Mouse (Mus musculus) forebrain, embryonic 12.5 days (tissue): ENCODE results near the gene Arhgap30. TPM values are rescaled to one million over a fixed set of nuclear protein-coding genes. Genes with fewer than 3 reads are reported as not detected.

Source experiments
- ATAC-seq: fragments of 200-750 bp; cut with Nextera tagmentation; 2 replicates; pipeline ENCODE4 v1.8.0; 2017; ENCODE audit warnings: moderate TSS enrichment; ENCODE audit not compliant: low FRiP score
- H3K27ac ChIP-seq: fragments of 300-500 bp; sonication (generic); 2 replicates; pipeline ENCODE4 v1.5.1; 2016; ENCODE audit warnings: mild to moderate bottlenecking
- H3K27me3 ChIP-seq: fragments of 300-500 bp; sonication (generic); 2 replicates; pipeline ENCODE4 v1.6.1; 2016; ENCODE audit warnings: mild to moderate bottlenecking
- H3K36me3 ChIP-seq: fragments of 300-500 bp; sonication (generic); replicated peaks from 2 replicates; pipeline ENCODE4 v1.6.1; 2016; ENCODE audit warnings: mild to moderate bottlenecking
- H3K4me1 ChIP-seq: fragments of 300-500 bp; sonication (generic); 2 replicates; pipeline ENCODE4 v1.6.1; 2016
- H3K4me2 ChIP-seq: fragments of 300-500 bp; sonication (generic); 2 replicates; pipeline ENCODE4 v1.6.1; 2016; ENCODE audit warnings: mild to moderate bottlenecking, moderate library complexity
- H3K4me3 ChIP-seq: fragments of 300-500 bp; sonication (generic); replicated peaks from 2 replicates; pipeline ENCODE4 v1.5.1; 2016; ENCODE audit warnings: mild to moderate bottlenecking
- H3K9ac ChIP-seq: fragments of 300-500 bp; sonication (generic); 2 replicates; pipeline ENCODE4 v1.6.1; 2016; ENCODE audit warnings: mild to moderate bottlenecking
- H3K9me3 ChIP-seq: fragments of 300-500 bp; sonication (generic); 2 replicates; pipeline ENCODE4 v1.6.1; 2016
- WGBS: fragments of 180-500 bp; shearing (Covaris S2); methylation state at CpG from one replicate; pipeline ENCODE4 v1.1.7; 2016; 5-methylcytosine and 5-hydroxymethylcytosine counted together
- polyA plus RNA-seq: library from polyadenylated mRNA; unstranded; fragments of >200 nt; fragmentation: Nextera tagmentation; extraction: Ambion mirVana; gene quantifications from 2 replicates; pipeline ENCODE4 v1.2.1, GENCODE M21; 2016

Gene Arhgap30
- polyA plus RNA-seq, 1 experiment from 2014 or later = 0.75 TPM

DNA sequence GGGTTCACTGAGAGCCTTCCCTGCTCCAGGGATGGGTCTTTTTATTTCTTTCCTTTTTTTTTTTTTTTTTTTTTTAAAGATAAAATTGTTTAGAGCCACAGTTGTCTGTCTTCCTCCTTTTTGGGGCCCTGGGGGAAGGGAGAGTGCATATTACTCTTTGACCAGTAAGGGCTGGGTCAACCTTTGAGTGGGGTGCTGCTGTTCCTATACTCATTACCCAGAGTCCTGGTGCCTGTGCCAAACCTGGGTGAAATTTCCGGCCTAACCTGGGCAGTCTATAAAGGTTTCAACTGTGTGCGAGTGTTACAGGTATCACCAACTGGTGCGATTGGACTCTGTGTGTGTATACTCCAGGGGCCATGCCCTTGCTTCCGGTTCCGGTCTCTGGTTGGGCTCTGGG is 29.9 kb downstream of the Arhgap30 start, which contains the start of gene Tstd1:
TSS of gene Tstd1 (plus strand) at position 213 of the 400 bp plus-strand sequence.
- Histone ChIP-seq H3K4me3 (no peak within 1 kb of the TSS), H3K4me2 (no peak within 1 kb of the TSS), H3K9ac (no peak within 1 kb of the TSS), H3K9me3 (no peaks in the 10 kb centered on the region), H3K27me3 (no peaks in the 10 kb centered on the region), H3K36me3 (peaks cover 59% of the 10 kb centered on the region), H3K4me1 (peaks cover 7% of the 10 kb centered on the region), H3K27ac (peak within 1 kb of the TSS; percentile 31; the same call in 1 of the 2 replicates)
- WGBS = 90% methylated on average over 5 of the region's 5 CpGs
- peak; percentile 28; the same call in 1 of the 2 replicates for ATAC-seq

GRCm38 (mm10) chr1:171419291-171419882 is 30.6 kb downstream of the Arhgap30 start:
- Histone ChIP-seq H3K4me1 (no peaks in the 10 kb centered on the region; the same call in 1 of the 2 replicates), H3K9ac (no peak overlapping the region), H3K27ac (peak overlapping the region; percentile 31; the same call in 1 of the 2 replicates), H3K27me3 (no peaks in the 10 kb centered on the region), H3K4me3 (no peak overlapping the region), H3K4me2 (no peak overlapping the region), H3K9me3 (no peaks in the 10 kb centered on the region), H3K36me3 (peaks cover 55% of the 10 kb centered on the region)
- peak; percentile 41; the same call in 1 of the 2 replicates for ATAC-seq
- WGBS = 57% methylated on average over 12 of the region's 12 CpGs

DNA sequence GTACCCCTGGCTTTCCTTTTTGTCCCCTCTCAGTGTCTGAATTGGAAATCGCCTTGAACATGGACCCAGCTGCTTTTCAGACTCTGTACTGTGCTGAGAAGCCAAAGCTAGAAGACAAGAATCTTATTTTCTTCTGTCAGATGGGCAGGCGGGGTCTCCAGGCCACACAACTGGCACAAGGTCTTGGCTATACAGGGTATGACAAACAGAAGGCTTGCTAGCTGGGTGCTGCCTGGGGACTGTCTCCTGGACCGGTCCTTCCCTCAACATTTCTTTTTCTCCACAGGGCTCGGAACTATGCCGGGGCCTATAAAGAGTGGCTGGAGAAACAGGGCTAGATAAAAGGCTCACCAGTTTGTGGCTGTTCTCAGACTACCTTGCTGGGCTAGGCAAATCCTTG is 31.2 kb downstream of the Arhgap30 start:
- no peak overlapping the region for H3K4me2 ChIP-seq
- H3K27me3 ChIP-seq = no peaks in the 10 kb centered on the region
- H3K4me3 ChIP-seq = no peak overlapping the region
- no peaks in the 10 kb centered on the region; the same call in 1 of the 2 replicates for H3K4me1 ChIP-seq
- peak overlapping the region; percentile 46; the same call in 1 of the 2 replicates for H3K27ac ChIP-seq
- no peak overlapping the region for H3K9ac ChIP-seq
- 0 out of 2 replicates have a peak, but pooled peaks have one; percentile 3 for ATAC-seq
- no peaks in the 10 kb centered on the region for H3K9me3 ChIP-seq
- 76% methylated on average over 5 of the region's 5 CpGs for WGBS
- peaks cover 50% of the 10 kb centered on the region for H3K36me3 ChIP-seq

DNA sequence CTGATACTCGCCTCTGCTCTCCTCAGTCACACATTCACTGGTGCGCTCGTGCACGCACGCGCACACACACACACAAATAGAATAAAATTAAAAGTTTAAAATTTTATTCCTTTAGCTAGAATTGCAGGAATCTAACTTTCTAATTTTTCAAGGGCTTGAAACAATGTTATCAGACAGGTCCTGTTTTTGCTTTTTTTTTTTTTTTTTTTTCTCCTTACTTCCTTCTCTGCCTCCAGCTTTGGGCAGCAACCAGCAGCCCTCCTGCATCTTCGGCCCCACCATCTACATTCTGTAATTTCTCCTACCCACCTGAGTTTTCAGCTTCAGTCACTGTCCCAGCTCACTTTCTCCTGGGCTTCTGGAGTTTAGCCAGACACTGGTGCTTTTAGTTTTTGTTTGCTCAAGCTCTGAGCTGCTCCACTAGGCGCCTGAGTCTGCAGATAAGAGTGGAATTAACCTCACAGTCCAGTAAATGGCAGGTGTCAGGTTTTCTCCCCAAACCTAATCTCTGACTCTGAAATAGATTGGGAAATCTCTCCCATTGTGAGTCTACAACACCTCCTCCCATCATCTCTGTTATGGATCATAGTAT is 33.8 kb downstream of the Arhgap30 start:
- no peaks in the 10 kb centered on the region for H3K9me3 ChIP-seq
- H3K4me1 ChIP-seq = no peaks in the 10 kb centered on the region; the same call in 1 of the 2 replicates
- no peak overlapping the region for H3K4me3 ChIP-seq
- 89% methylated on average over 8 of the region's 8 CpGs for WGBS
- peaks cover 25% of the 10 kb centered on the region for H3K36me3 ChIP-seq
- H3K27me3 ChIP-seq = no peaks in the 10 kb centered on the region
- ATAC-seq = no peak
- H3K4me2 ChIP-seq = no peak overlapping the region
- H3K27ac ChIP-seq = no peak overlapping the region
- no peak overlapping the region for H3K9ac ChIP-seq

DNA sequence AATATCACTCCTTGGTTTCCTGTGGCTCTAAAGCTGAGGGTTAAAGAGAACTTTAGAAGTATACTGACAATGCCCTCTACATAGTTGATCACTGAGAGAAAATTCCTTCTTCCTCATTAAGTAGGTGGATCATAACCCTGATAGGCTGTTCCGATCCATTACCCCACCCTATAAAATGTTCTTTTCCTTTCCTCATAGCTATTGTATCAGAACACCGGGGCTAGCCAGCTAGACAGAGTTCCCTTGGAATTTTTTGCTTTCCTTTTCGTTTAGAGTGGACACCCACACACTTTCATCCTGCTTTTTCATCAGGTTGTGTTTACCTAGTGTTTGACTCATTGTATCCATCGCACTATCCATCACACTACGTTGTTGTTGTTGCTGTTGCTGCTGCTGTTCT is 35.9 kb downstream of the Arhgap30 start:
- no peak for ATAC-seq
- Histone ChIP-seq H3K4me2 (no peak overlapping the region), H3K9me3 (no peaks in the 10 kb centered on the region), H3K27ac (no peak overlapping the region), H3K36me3 (peaks cover 6% of the 10 kb centered on the region), H3K27me3 (no peaks in the 10 kb centered on the region), H3K9ac (no peak overlapping the region), H3K4me1 (no peaks in the 10 kb centered on the region; the same call in 1 of the 2 replicates), H3K4me3 (no peak overlapping the region)
- WGBS = 83% methylated on average over 5 of the region's 5 CpGs

DNA sequence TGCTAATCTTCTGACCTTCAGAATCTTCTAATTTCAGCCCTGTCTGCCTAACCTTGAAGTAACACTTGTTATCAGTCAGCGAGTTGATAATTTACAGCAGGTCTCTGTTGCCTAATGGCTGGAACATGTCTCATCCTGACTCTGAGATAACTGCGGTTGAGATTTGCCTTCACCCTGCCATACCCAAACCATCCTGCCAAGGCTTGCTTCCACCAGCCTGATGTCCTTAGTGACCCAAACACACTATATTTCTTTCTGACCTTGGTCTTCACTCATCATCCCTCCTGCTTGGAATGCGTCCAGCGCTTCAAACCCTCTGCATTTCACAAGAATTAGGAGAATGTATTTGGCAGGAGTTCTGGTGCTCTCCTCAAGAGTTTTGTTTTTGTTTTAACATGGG is 36.4 kb downstream of the Arhgap30 start:
- Histone ChIP-seq H3K9ac (no peak overlapping the region), H3K4me3 (no peak overlapping the region), H3K9me3 (no peaks in the 10 kb centered on the region), H3K36me3 (peaks cover under 1% of the 10 kb centered on the region), H3K4me1 (no peaks in the 10 kb centered on the region), H3K27me3 (no peaks in the 10 kb centered on the region), H3K27ac (no peak overlapping the region), H3K4me2 (no peak overlapping the region)
- WGBS = 89% methylated on average over 4 of the region's 4 CpGs
- no peak for ATAC-seq

DNA sequence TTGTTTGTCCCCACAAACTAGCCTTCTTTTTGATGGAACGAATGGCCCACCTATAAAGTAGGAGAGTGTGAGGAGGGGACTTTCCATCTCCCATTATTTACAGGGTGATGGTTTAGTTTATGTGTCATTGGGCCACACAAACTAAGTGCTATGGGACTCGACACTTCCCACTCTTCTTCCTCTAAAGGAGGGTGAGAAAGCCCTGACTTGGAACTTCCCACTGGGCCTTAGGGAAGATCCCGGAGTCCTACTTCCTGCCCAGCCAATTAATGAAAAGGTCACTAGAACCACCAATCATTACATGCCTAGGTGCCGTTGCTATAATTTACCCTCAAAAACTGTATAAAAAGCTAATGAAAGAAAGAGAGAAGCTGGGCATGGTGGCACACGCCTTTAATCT is 43.4 kb downstream of the Arhgap30 start:
- no peaks in the 10 kb centered on the region for H3K9me3 ChIP-seq

GRCm38 (mm10) chr1:171435288-171435814 is 46.6 kb downstream of the Arhgap30 start:
- H3K27ac ChIP-seq = no peak overlapping the region
- no peak for ATAC-seq
- no peak overlapping the region for H3K4me3 ChIP-seq
- H3K27me3 ChIP-seq = peaks cover 48% of the 10 kb centered on the region
- no peaks in the 10 kb centered on the region for H3K36me3 ChIP-seq
- H3K9ac ChIP-seq = no peak overlapping the region
- no peaks in the 10 kb centered on the region for H3K9me3 ChIP-seq
- peaks cover 10% of the 10 kb centered on the region for H3K4me1 ChIP-seq
- no peak overlapping the region for H3K4me2 ChIP-seq
- WGBS = 68% methylated on average over 7 of the region's 7 CpGs

More for the DNA sequence above, 43.4 kb downstream of the Arhgap30 start:
- Histone ChIP-seq H3K36me3 (no peaks in the 10 kb centered on the region), H3K27me3 (peaks cover 16% of the 10 kb centered on the region), H3K4me2 (no peak overlapping the region), H3K4me1 (peaks cover 2% of the 10 kb centered on the region), H3K27ac (no peak overlapping the region), H3K4me3 (no peak overlapping the region), H3K9ac (no peak overlapping the region)
- WGBS = 82% methylated on average over 5 of the region's 5 CpGs
- no peak for ATAC-seq

GRCm38 (mm10) chr1:171435974-171436373 is 47.2 kb downstream of the Arhgap30 start:
- Histone ChIP-seq H3K27me3 (peaks cover 50% of the 10 kb centered on the region), H3K4me2 (no peak overlapping the region), H3K4me3 (no peak overlapping the region), H3K27ac (no peak overlapping the region), H3K9ac (no peak overlapping the region), H3K4me1 (peaks cover 10% of the 10 kb centered on the region), H3K9me3 (no peaks in the 10 kb centered on the region), H3K36me3 (no peaks in the 10 kb centered on the region)
- WGBS = 69% methylated on average over 1 of the region's 1 CpGs
- no peak for ATAC-seq

DNA sequence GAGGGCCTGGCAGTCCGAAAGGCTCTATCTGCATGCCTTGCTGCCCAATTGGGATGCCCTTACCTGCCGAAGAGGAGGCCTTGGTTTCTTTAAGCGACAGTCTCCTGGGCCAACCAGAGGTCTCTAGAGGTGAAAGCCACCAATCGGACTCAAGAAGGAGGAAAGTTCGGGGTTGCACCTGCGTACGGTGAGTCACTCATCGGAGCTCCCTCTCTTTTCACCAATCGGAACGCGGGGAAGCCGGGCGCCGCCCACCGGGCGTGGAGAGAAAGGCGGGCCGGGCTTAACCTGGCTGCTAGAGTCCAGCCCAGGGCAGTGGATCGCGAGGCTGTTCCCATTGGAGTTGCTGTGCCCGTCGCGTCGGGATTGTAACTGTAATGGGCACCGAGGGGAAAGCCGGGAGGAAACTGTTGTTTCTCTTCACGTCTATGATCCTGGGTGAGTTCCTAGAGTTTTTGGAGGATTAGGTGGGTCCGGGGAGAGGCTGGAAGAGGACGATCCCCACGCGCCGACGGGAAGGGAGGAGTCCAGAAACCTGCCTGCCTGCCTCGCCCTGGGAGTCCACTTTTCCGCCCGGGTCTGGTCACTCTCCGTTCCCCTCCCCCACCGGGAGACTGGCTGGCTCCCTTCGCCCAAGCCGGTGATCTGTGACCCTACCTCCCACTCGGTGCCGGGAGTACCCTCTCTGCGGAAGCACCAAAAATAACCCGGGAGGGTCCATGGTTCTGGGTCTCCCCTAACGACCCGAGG is 48.7 kb downstream of the Arhgap30 start, which contains the start of gene F11r:
TSS of gene F11r (plus strand) at position 272 of the 750 bp plus-strand sequence.
- under 1% methylated on average over 46 of the region's 46 CpGs for WGBS
- peaks cover 10% of the 10 kb centered on the region for H3K4me1 ChIP-seq

DNA sequence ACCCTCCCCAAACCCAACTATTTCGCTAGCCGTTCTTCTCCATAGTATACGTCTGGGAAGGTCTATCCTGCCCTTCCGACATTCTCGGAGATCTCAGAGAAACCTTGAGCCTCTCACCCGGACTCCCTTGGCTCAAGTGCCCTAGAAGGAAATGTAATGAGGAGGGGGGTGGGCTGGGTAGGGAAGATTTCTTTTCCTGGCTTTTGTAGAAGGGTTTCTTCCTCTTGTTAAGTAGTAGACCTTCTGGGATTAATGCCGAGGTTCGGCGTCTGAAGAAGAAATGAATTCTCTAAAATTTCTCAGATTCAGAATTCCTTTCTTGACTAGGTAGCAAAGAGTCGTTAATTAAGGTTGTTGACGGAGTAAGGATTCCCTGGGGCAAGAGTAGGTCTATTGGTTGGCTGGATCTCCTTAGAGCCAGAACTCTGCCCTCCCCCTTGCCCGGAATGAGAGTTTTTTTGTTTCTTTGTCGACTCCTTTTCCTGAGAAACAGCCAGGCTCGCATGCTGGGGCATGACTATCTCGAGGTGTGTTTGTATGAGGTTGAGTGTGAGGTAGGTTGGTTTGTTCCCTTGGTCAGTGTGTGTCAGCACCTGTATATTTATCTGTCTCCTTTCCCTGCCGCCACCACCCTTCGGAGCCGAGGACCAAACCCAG is 49.4 kb downstream of the Arhgap30 start:
- no peaks in the 10 kb centered on the region for H3K36me3 ChIP-seq
- no peaks in the 10 kb centered on the region for H3K9me3 ChIP-seq
- 6% methylated on average over 18 of the region's 18 CpGs for WGBS
- H3K9ac ChIP-seq = peak overlapping the region; percentile 25; the same call in 1 of the 2 replicates
- H3K4me3 ChIP-seq = peak overlapping the region; percentile 40
- no peak overlapping the region for H3K27ac ChIP-seq
- H3K27me3 ChIP-seq = peaks cover 50% of the 10 kb centered on the region
- H3K4me1 ChIP-seq = peaks cover 10% of the 10 kb centered on the region
- no peak for ATAC-seq
- peak overlapping the region; percentile 60 for H3K4me2 ChIP-seq

More for the DNA sequence above, 48.7 kb downstream of the Arhgap30 start, which contains the start of gene F11r:
- peak within 1 kb of the TSS; percentile 25; the same call in 1 of the 2 replicates for H3K9ac ChIP-seq
- H3K27ac ChIP-seq = no peak within 1 kb of the TSS
- no peaks in the 10 kb centered on the region for H3K36me3 ChIP-seq
- peak; percentile 74 for ATAC-seq
- no peaks in the 10 kb centered on the region for H3K9me3 ChIP-seq
- peaks cover 50% of the 10 kb centered on the region for H3K27me3 ChIP-seq
- peak within 1 kb of the TSS; percentile 60 for H3K4me2 ChIP-seq
- peak within 1 kb of the TSS; percentile 40 for H3K4me3 ChIP-seq
